Mouse (Mus musculus) ES-CJ7 (cell line): Measurements from ENCODE around the gene Cd300lb.

Experiments
- DNase-seq: peaks from one replicate; pipeline ENCODE4 v3.0.0; 2011; ENCODE audit warnings: low read depth, low spot score

The Cd300lb gene

DNA sequence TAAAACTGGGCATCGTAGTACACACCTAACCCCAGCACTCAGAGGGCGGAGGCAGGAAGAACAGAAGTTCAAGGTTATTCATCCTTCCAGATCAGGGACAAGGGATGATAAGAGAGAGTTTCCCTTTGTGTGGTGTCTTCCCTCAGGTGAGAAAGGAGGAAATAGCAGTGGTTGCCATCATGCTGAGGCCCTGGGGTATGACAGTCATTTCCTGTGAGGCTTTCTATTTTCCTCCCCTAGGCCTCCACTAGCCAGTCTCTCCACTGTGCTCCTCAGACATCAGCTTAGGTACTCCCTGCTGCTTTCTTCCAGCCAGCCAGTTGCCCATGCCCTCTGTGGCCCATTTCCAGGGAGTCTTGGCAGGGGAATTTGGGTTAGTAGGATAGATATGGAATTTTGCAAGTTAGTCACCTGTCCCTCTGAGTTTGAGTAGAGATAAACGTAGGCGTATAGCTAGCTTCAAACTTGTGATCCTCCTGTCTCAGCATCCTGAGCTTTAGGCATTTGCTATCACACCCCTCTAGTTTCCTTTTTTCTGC lies 50.9 kb downstream of the Cd300lb start:
- DNase-seq = no peak

GRCm38 (mm10) chr11:114880589-114880988 lies 53.6 kb downstream of the Cd300lb start:
- peak; percentile 55 for DNase-seq

GRCm38 (mm10) chr11:114880185-114880584 lies 54.0 kb downstream of the Cd300lb start:
- no peak for DNase-seq

DNA sequence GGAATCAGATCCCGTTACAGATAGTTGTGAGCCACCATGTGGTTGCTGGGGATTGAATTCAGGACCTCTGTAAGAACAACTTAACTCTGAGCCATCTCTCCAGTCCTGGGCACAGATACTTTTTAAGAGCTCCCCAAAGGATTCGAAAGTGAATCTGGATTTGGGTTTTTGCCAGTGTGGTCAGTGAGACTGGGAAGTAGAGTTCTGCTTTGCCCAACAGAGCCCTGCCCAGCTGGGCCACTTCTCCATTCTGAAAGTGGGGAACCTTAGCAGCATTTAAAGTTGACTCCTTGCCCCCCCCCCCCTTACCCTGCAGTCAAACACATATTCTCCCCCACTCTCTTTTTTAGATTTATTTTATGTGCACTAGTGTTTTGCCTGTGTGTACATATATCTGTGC lies 54.5 kb downstream of the Cd300lb start:
- DNase-seq = no peak

DNA sequence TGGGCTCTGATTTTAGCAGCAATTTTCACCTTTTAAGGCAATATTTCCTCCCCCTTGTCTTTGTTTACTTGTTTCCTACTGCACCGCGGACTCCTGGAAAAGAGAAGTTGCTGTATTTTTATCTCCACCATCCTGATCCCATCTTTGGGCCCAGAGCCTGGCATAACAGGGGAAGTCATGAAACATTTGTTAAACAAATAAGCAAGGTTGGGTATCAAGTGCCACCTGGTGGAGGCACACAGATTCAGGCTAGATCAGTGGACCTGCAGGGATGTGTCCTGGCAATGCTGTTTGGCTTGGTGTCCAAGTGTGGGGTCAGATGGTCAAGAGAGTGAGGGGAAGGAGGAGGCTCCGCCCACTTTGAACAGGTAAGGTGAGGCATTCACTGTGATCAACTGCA lies 57.0 kb downstream of the Cd300lb start:
- DNase-seq = peak; percentile 60

- DNase-seq = no peak
These were observed 57.6 kb downstream of the Cd300lb start for GRCm38 (mm10) chr11:114876621-114877020.

DNA sequence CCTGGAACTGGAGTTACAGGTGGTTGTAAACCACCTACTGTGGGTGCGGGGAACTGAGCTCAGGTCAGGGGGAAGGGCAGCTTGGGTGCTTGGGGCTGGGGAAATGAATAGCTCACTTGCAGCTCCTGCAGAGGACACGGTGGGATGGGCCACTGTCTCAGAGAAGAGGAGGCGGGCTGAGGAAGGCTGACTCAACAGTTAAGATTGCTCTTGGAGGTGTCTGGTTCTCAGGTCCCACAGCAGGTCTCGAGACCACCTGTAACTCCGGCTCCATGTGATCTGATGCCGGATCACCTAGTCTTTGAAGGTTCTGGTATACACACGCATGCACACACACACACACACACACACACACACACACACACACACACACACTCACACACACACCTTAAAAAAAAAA lies 58.0 kb downstream of the Cd300lb start:
- DNase-seq = peak; percentile 72

DNA sequence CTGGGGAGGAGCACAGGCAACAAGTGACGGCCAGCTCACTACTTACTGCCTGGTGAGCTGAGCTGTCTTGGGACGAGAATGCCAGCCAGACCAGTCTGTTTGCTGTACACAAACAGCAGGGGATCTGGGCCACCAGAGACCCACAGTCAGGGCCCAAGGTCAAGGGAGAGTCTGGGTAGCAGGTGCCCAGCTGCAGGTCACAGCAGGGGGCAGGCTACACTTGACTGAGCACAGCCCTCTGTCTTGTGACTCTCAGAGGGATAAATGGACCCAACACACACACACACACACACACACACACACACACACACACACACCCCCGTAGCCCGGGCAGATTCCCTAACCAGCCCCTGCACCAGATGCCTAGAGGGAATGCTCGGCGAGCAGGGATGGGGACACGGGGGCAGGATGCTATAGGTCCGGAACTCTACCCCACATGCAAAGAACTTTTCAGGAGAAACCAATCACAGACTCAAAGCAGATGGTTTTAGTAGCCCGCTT lies 58.8 kb downstream of the Cd300lb start:
- DNase-seq = peak; percentile 77

GRCm38 (mm10) chr11:114874226-114875145 lies 59.7 kb downstream of the Cd300lb start:
- no peak for DNase-seq

- peak; percentile 95 for DNase-seq
These were observed 61.0 kb downstream of the Cd300lb start for GRCm38 (mm10) chr11:114873022-114873817.
